Mouse (Mus musculus) liver, embryonic 14.5 days (tissue): Measurements from ENCODE around the gene Cbl. TPM values are rescaled to one million over a fixed set of nuclear protein-coding genes. Genes with fewer than 3 reads are reported as not detected.

Source experiments
- ATAC-seq: fragments of 200-750 bp; cut with Nextera tagmentation; 2 replicates; pipeline ENCODE4 v1.8.0; 2017; ENCODE audit warnings: moderate number of reproducible peaks, mild to moderate bottlenecking, moderate library complexity; ENCODE audit not compliant: insufficient read depth
- DNase-seq, 3 experiments: peaks; one replicate each; pipeline ENCODE4 v3.0.0-alpha.2; 2012 to 2013; ENCODE audit warnings: low read depth in 3 of 3, low spot score in 3 of 3
- H3K27ac ChIP-seq: fragments of 300-500 bp; sonication (generic); 2 replicates; pipeline ENCODE4 v1.5.1; 2014; ENCODE audit warnings: moderate library complexity, mild to moderate bottlenecking, control low read depth, inconsistent platforms
- H3K27me3 ChIP-seq: fragments of 300-500 bp; sonication (generic); 2 replicates; pipeline ENCODE4 v1.6.1; 2014; ENCODE audit warnings: mild to moderate bottlenecking, low read length, moderate library complexity; ENCODE audit not compliant: control insufficient read depth, insufficient read depth
- H3K36me3 ChIP-seq: fragments of 300-500 bp; sonication (generic); replicated peaks from 2 replicates; pipeline ENCODE4 v1.6.1; 2014; ENCODE audit warnings: low read depth; ENCODE audit not compliant: control insufficient read depth, insufficient read depth
- H3K4me1 ChIP-seq, 2 experiments: fragments of 200-500 bp in 1 of 2; fragments of 300-500 bp in 1 of 2; sonication (generic) in 1 of 2; replicated peaks; 2 replicates each; pipeline ENCODE4 v1.6.1; 2012 to 2014; ENCODE audit warnings: antibody characterized with exemption in 1 of 2, inconsistent platforms in 1 of 2, low read length in 1 of 2; ENCODE audit not compliant: control insufficient read depth in 2 of 2, insufficient read depth in 2 of 2
- H3K4me2 ChIP-seq: fragments of 300-500 bp; sonication (generic); 2 replicates; pipeline ENCODE4 v1.6.1; 2014; ENCODE audit warnings: low read depth, mild to moderate bottlenecking, control low read depth, moderate library complexity
- H3K4me3 ChIP-seq, 2 experiments: fragments of 200-500 bp in 1 of 2; fragments of 300-500 bp in 1 of 2; sonication (generic) in 1 of 2; 2 replicates each; pipeline ENCODE4 v1.5.1; 2012 to 2014; ENCODE audit warnings: low read depth in 2 of 2, low read length in 2 of 2, mild to moderate bottlenecking in 2 of 2, control low read depth in 1 of 2, inconsistent platforms in 1 of 2, moderate library complexity in 1 of 2; ENCODE audit not compliant: insufficient read depth in 1 of 2
- H3K9ac ChIP-seq: fragments of 300-500 bp; sonication (generic); replicated peaks from 2 replicates; pipeline ENCODE4 v1.6.1; 2014; ENCODE audit warnings: mild to moderate bottlenecking, control low read depth, moderate library complexity
- H3K9me3 ChIP-seq: fragments of 300-500 bp; sonication (generic); 2 replicates; pipeline ENCODE4 v1.6.1; 2016; ENCODE audit warnings: low read length, mixed read lengths; ENCODE audit not compliant: control insufficient read depth
- CTCF ChIP-seq: IDR thresholded peaks from 2 replicates; pipeline ENCODE4 v1.5.1; 2016; ENCODE audit warnings: antibody characterized with exemption, low read depth, control low read depth
- EP300 ChIP-seq: IDR thresholded peaks from 2 replicates; pipeline ENCODE4 v1.6.1; 2016; ENCODE audit warnings: antibody characterized with exemption, low read depth
- WGBS: fragments of 180-500 bp; shearing (Covaris S2); extraction: QIAGEN DNeasy Blood & Tissue Kit; methylation state at CpG from one replicate; pipeline ENCODE4 v1.1.7; 2014; ENCODE audit not compliant: insufficient replicate concordance; 5-methylcytosine and 5-hydroxymethylcytosine counted together
- polyA plus RNA-seq, 2 experiments: library from polyadenylated mRNA; depleted of rRNA in 1 of 2; stranded (reverse) in 1 of 2; unstranded in 1 of 2; fragments of >200 nt; fragmentation: Nextera tagmentation in 1 of 2; extraction: Ambion mirVana in 1 of 2; gene quantifications; 2 replicates each; pipeline versions ENCODE4 v1.2.1 to v1.2.3; 2012 to 2014

Gene Cbl
- polyA plus RNA-seq, 2 experiments: 3.7 to 3.9 TPM

- H3K4me2 ChIP-seq: no peak overlapping the region
- DNase-seq: no peak
- no peak overlapping the region for H3K27ac ChIP-seq
- no peak overlapping the region for H3K9ac ChIP-seq
- 32% methylated on average over 4 of the region's 4 CpGs for WGBS
- H3K36me3 ChIP-seq: no peaks in the 10 kb centered on the region
- no peaks in the 10 kb centered on the region for H3K27me3 ChIP-seq
- no peaks in the 10 kb centered on the region for H3K9me3 ChIP-seq
- H3K4me1 ChIP-seq: peaks cover 0 to 4% of the 10 kb centered on the region in 2 experiments; a peak in 2 of 4 replicates
- TF ChIP-seq EP300 (no peak), CTCF (no peak)
- H3K4me3 ChIP-seq: no peak overlapping the region
- no peak for ATAC-seq
Observed at GRCm38 (mm10) chr9:44250445-44250844, 16.6 kb upstream of the Cbl start.

- ATAC-seq (peak; percentile 66), DNase-seq (peak in 1 of 3 experiments; percentile 32)
- TF ChIP-seq EP300: no peak
- TF ChIP-seq CTCF: peak; percentile 85
- Histone ChIP-seq H3K9ac (no peak overlapping the region), H3K27ac (no peak overlapping the region), H3K27me3 (no peaks in the 10 kb centered on the region), H3K9me3 (no peaks in the 10 kb centered on the region), H3K36me3 (no peaks in the 10 kb centered on the region), H3K4me1 (peaks cover 0 to 4% of the 10 kb centered on the region in 2 experiments; a peak in 2 of 4 replicates), H3K4me3 (no peak overlapping the region), H3K4me2 (peak overlapping the region; percentile 6; the same call in 1 of the 2 replicates)
- WGBS: 41% methylated on average over 26 of the region's 26 CpGs
Observed at GRCm38 (mm10) chr9:44249181-44250146, 15.6 kb upstream of the Cbl start.

- ATAC-seq: no peak
Observed at GRCm38 (mm10) chr9:44247907-44248306, 14.1 kb upstream of the Cbl start.

GRCm38 (mm10) chr9:44243621-44244020, 9.8 kb upstream of the Cbl start:
- H3K9me3 ChIP-seq: no peaks in the 10 kb centered on the region
- no peak overlapping the region for H3K27ac ChIP-seq
- no peak for TF ChIP-seq EP300
- TF ChIP-seq CTCF: no peak
- H3K4me2 ChIP-seq: no peak overlapping the region
- H3K4me3 ChIP-seq: no peak overlapping the region
- ATAC-seq (no peak), DNase-seq (no peak)
- 59% methylated on average over 2 of the region's 2 CpGs for WGBS
- H3K4me1 ChIP-seq: no peaks in the 10 kb centered on the region; a peak in 1 of 4 replicates
- no peaks in the 10 kb centered on the region; the same call in none of the 2 replicates for H3K27me3 ChIP-seq
- no peaks in the 10 kb centered on the region for H3K36me3 ChIP-seq
- no peak overlapping the region for H3K9ac ChIP-seq

More at GRCm38 (mm10) chr9:44247907-44248306, 14.1 kb upstream of the Cbl start:
- no peaks in the 10 kb centered on the region for H3K9me3 ChIP-seq
- no peak for TF ChIP-seq CTCF
- TF ChIP-seq EP300: no peak
- peaks cover 0 to 4% of the 10 kb centered on the region in 2 experiments; a peak in 2 of 4 replicates for H3K4me1 ChIP-seq
- WGBS: 57% methylated on average over 6 of the region's 6 CpGs
- H3K27ac ChIP-seq: no peak overlapping the region
- no peaks in the 10 kb centered on the region for H3K36me3 ChIP-seq
- H3K27me3 ChIP-seq: no peaks in the 10 kb centered on the region
- no peak overlapping the region for H3K9ac ChIP-seq
- no peak for DNase-seq
- no peak overlapping the region for H3K4me2 ChIP-seq
- H3K4me3 ChIP-seq: no peak overlapping the region

- Histone ChIP-seq H3K9me3 (no peaks in the 10 kb centered on the region), H3K27ac (no peak overlapping the region), H3K4me1 (no peaks in the 10 kb centered on the region), H3K4me3 (no peak overlapping the region), H3K27me3 (no peaks in the 10 kb centered on the region; the same call in none of the 2 replicates), H3K36me3 (no peaks in the 10 kb centered on the region), H3K9ac (no peak overlapping the region), H3K4me2 (no peak overlapping the region)
- 29% methylated on average over 9 of the region's 9 CpGs for WGBS
- DNase-seq (no peak), ATAC-seq (no peak)
- TF ChIP-seq CTCF (no peak), EP300 (no peak)
Observed at GRCm38 (mm10) chr9:44241418-44241817, 7.6 kb upstream of the Cbl start.
